Mouse (Mus musculus): ENCODE results near the gene Sdr42e1. TPM values are rescaled to one million over a fixed set of nuclear protein-coding genes. Genes with fewer than 3 reads are reported as not detected.
A peak's percentile ranks its signal among the peaks of the same experiment; 100 is the strongest.

The Sdr42e1 gene
- polyA plus RNA-seq, 1 experiment = not detected

GRCm38 (mm10) chr8:117695636-117696035 is 22.1 kb upstream of the Sdr42e1 start:
- TF ChIP-seq MYOG (IDR thresholded peaks at IDR 0.05; ENCODE audit: control insufficient read depth, extremely low read depth, insufficient read length) (no peak), CEBPB (IDR thresholded peaks at IDR 0.05; ENCODE audit: low read depth) (no peak), MYOD1 (IDR thresholded peaks at IDR 0.05; ENCODE audit: control insufficient read depth, insufficient read length, low read depth) (no peak), MAX (IDR thresholded peaks at IDR 0.05) (no peak), CTCF (IDR thresholded peaks at IDR 0.05; ENCODE audit: control insufficient read depth, insufficient read depth, insufficient read length) (no peak), USF1 (IDR thresholded peaks at IDR 0.05; ENCODE audit: low read depth) (no peak), FOSL1 (IDR thresholded peaks at IDR 0.05; ENCODE audit: insufficient read depth, low read length, poor library complexity, severe bottlenecking) (no peak)
- no peak overlapping the region for H3ac ChIP-seq (ENCODE audit: control insufficient read depth, insufficient read length, low read depth)

DNA sequence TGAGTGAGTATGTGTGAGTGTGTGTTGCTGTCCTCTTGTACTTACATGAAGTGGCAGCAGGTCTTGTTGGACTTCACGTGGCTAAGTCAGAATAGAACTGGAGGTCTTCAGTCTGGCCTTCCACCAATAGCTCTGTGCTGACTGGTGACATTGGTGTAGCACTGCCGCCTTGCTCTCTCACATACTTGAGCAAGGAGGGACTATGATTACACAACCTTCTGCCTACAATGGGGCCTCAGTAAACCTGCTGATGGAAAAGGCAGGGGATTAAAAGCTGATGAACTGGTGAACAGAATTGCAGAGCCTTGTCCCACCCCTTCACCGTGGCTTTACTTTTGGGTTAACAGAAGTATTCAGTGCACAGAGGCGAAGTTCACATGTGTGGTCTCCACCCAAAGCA is 18.6 kb upstream of the Sdr42e1 start:
- Histone ChIP-seq H3ac (ENCODE audit: control insufficient read depth, insufficient read length, low read depth) (no peak overlapping the region), H3K79me3 (ENCODE audit: low read depth) (no peaks in the 10 kb centered on the region), H3K4me3 (ENCODE audit: insufficient read depth, poor library complexity, severe bottlenecking) (no peak overlapping the region), H3K79me2 (ENCODE audit: control insufficient read depth, insufficient read depth) (no peaks in the 10 kb centered on the region), H3K27me3 (ENCODE audit: control insufficient read depth, insufficient read depth, insufficient read length) (no peaks in the 10 kb centered on the region), H3K36me3 (ENCODE audit: control insufficient read depth, insufficient read depth) (no peaks in the 10 kb centered on the region)
- TF ChIP-seq FOSL1 (IDR thresholded peaks at IDR 0.05; ENCODE audit: insufficient read depth, low read length, poor library complexity, severe bottlenecking) (no peak), MYOD1 (IDR thresholded peaks at IDR 0.05; ENCODE audit: control insufficient read depth, insufficient read length, low read depth) (no peak), MAX (IDR thresholded peaks at IDR 0.05) (no peak), CEBPB (IDR thresholded peaks at IDR 0.05; ENCODE audit: low read depth) (no peak), CTCF (IDR thresholded peaks at IDR 0.05; ENCODE audit: control insufficient read depth, insufficient read depth, insufficient read length) (no peak), USF1 (IDR thresholded peaks at IDR 0.05; ENCODE audit: low read depth) (no peak), MYOG (IDR thresholded peaks at IDR 0.05; ENCODE audit: control insufficient read depth, extremely low read depth, insufficient read length) (no peak)

More at GRCm38 (mm10) chr8:117695636-117696035, 22.1 kb upstream of the Sdr42e1 start:
- Histone ChIP-seq H3K27me3 (ENCODE audit: control insufficient read depth, insufficient read depth, insufficient read length) (no peaks in the 10 kb centered on the region), H3K79me2 (ENCODE audit: control insufficient read depth, insufficient read depth) (no peaks in the 10 kb centered on the region), H3K4me3 (ENCODE audit: insufficient read depth, poor library complexity, severe bottlenecking) (no peak overlapping the region), H3K79me3 (ENCODE audit: low read depth) (no peaks in the 10 kb centered on the region), H3K36me3 (ENCODE audit: control insufficient read depth, insufficient read depth) (no peaks in the 10 kb centered on the region)

- TF ChIP-seq MYOD1 (IDR thresholded peaks at IDR 0.05; ENCODE audit: control insufficient read depth, insufficient read length, low read depth) (no peak), CEBPB (IDR thresholded peaks at IDR 0.05; ENCODE audit: low read depth) (no peak), MAX (IDR thresholded peaks at IDR 0.05) (no peak), USF1 (IDR thresholded peaks at IDR 0.05; ENCODE audit: low read depth) (no peak), FOSL1 (IDR thresholded peaks at IDR 0.05; ENCODE audit: insufficient read depth, low read length, poor library complexity, severe bottlenecking) (no peak), CTCF (IDR thresholded peaks at IDR 0.05; ENCODE audit: control insufficient read depth, insufficient read depth, insufficient read length) (no peak), MYOG (IDR thresholded peaks at IDR 0.05; ENCODE audit: control insufficient read depth, extremely low read depth, insufficient read length) (no peak)
- H3ac ChIP-seq (ENCODE audit: control insufficient read depth, insufficient read length, low read depth) = no peak overlapping the region
- H3K79me2 ChIP-seq (ENCODE audit: control insufficient read depth, insufficient read depth) = no peaks in the 10 kb centered on the region
- no peaks in the 10 kb centered on the region for H3K36me3 ChIP-seq (ENCODE audit: control insufficient read depth, insufficient read depth)
- H3K27me3 ChIP-seq (ENCODE audit: control insufficient read depth, insufficient read depth, insufficient read length) = no peaks in the 10 kb centered on the region
- no peaks in the 10 kb centered on the region for H3K79me3 ChIP-seq (ENCODE audit: low read depth)
- H3K4me3 ChIP-seq (ENCODE audit: insufficient read depth, poor library complexity, severe bottlenecking) = no peak overlapping the region
These were observed 14.4 kb upstream of the Sdr42e1 start for GRCm38 (mm10) chr8:117687890-117688289.

DNA sequence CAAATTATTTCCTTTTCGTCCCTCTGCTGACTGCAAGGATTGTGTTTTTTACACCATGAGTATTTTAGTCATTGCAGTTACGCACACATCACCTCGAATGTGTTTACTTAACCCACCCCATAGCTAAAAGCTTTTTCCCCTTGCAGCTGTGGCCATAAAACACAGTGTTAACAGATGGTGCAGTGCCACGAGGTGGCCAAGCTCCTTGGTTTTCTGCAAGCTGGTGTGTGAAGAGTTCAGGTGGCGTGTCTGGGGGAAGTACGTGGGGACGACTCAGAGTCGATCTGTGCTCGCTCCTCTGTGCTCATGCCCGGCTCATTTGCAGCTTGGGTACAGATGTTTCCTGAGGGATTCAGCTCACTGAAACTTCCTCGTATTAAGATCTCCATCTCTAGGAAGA is 11.0 kb upstream of the Sdr42e1 start:
- no peaks in the 10 kb centered on the region for H3K36me3 ChIP-seq (ENCODE audit: control insufficient read depth, insufficient read depth)
- H3K79me3 ChIP-seq (ENCODE audit: low read depth) = no peaks in the 10 kb centered on the region
- TF ChIP-seq MYOD1 (IDR thresholded peaks at IDR 0.05; ENCODE audit: control insufficient read depth, insufficient read length, low read depth) = no peak
- H3K4me3 ChIP-seq (ENCODE audit: insufficient read depth, poor library complexity, severe bottlenecking) = no peak overlapping the region
- H3ac ChIP-seq (ENCODE audit: control insufficient read depth, insufficient read length, low read depth) = no peak overlapping the region
- H3K27me3 ChIP-seq (ENCODE audit: control insufficient read depth, insufficient read depth, insufficient read length) = no peaks in the 10 kb centered on the region
- no peaks in the 10 kb centered on the region for H3K79me2 ChIP-seq (ENCODE audit: control insufficient read depth, insufficient read depth)

GRCm38 (mm10) chr8:117683925-117684472 is 10.5 kb upstream of the Sdr42e1 start:
- TF ChIP-seq MYOG (IDR thresholded peaks at IDR 0.05; ENCODE audit: control insufficient read depth, extremely low read depth, insufficient read length) (no peak), CEBPB (IDR thresholded peaks at IDR 0.05; ENCODE audit: low read depth) (peak; percentile 40)
- Histone ChIP-seq H3ac (ENCODE audit: control insufficient read depth, insufficient read length, low read depth) (no peak overlapping the region), H3K4me3 (ENCODE audit: insufficient read depth, poor library complexity, severe bottlenecking) (no peak overlapping the region), H3K27me3 (ENCODE audit: control insufficient read depth, insufficient read depth, insufficient read length) (no peaks in the 10 kb centered on the region), H3K79me3 (ENCODE audit: low read depth) (no peaks in the 10 kb centered on the region), H3K79me2 (ENCODE audit: control insufficient read depth, insufficient read depth) (no peaks in the 10 kb centered on the region), H3K36me3 (ENCODE audit: control insufficient read depth, insufficient read depth) (no peaks in the 10 kb centered on the region)

DNA sequence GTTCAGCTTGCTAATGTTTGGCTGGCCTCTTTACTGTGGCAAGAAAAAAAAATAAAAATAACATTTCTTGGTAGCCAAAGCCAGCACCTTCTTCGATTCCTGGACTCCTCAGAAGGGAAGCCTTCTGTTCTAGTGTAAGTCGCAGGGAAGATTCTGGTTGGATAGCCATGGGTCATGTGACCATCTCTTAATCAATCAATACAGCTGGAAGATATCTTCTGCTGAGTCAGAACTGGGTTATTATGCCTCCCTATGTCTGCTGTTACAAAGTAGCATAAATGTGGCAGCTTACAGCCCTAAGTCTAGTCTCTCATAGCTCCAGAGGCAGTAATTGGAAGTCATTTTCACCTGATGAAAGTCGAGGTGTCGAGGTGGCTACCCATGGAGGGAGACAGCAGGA is 5.2 kb upstream of the Sdr42e1 start:
- H3K36me3 ChIP-seq (ENCODE audit: control insufficient read depth, insufficient read depth) = no peaks in the 10 kb centered on the region
- H3K4me3 ChIP-seq (ENCODE audit: insufficient read depth, poor library complexity, severe bottlenecking) = no peak overlapping the region
- no peaks in the 10 kb centered on the region for H3K79me3 ChIP-seq (ENCODE audit: low read depth)
- H3K27me3 ChIP-seq (ENCODE audit: control insufficient read depth, insufficient read depth, insufficient read length) = no peaks in the 10 kb centered on the region
- no peak overlapping the region for H3ac ChIP-seq (ENCODE audit: control insufficient read depth, insufficient read length, low read depth)
- TF ChIP-seq MYOD1 (IDR thresholded peaks at IDR 0.05; ENCODE audit: control insufficient read depth, insufficient read length, low read depth) (no peak), CEBPB (IDR thresholded peaks at IDR 0.05; ENCODE audit: low read depth) (no peak), CTCF (IDR thresholded peaks at IDR 0.05; ENCODE audit: control insufficient read depth, insufficient read depth, insufficient read length) (no peak), MYOG (IDR thresholded peaks at IDR 0.05; ENCODE audit: control insufficient read depth, extremely low read depth, insufficient read length) (no peak), MAX (IDR thresholded peaks at IDR 0.05) (no peak), USF1 (IDR thresholded peaks at IDR 0.05; ENCODE audit: low read depth) (no peak), FOSL1 (IDR thresholded peaks at IDR 0.05; ENCODE audit: insufficient read depth, low read length, poor library complexity, severe bottlenecking) (no peak)
- H3K79me2 ChIP-seq (ENCODE audit: control insufficient read depth, insufficient read depth) = no peaks in the 10 kb centered on the region

Data from C2C12 (cell line).